Mouse (Mus musculus) limb, embryonic 15.5 days (tissue): Measurements from ENCODE around the gene Ap2m1. TPM values are rescaled to one million over a fixed set of nuclear protein-coding genes. Genes with fewer than 3 reads are reported as not detected.

Source experiments
- ATAC-seq: fragments of 200-750 bp; cut with Nextera tagmentation; 2 replicates; pipeline ENCODE4 v1.8.0; 2017; ENCODE audit warnings: low read depth, moderate TSS enrichment; ENCODE audit not compliant: insufficient number of reproducible peaks, low FRiP score, low TSS enrichment
- H3K27ac ChIP-seq: fragments of 300-500 bp; sonication (generic); 2 replicates; pipeline ENCODE4 v1.5.1; 2015; ENCODE audit warnings: moderate library complexity, mild to moderate bottlenecking, inconsistent platforms
- H3K27me3 ChIP-seq: fragments of 300-500 bp; sonication (generic); 2 replicates; pipeline ENCODE4 v1.6.1; 2015; ENCODE audit warnings: inconsistent platforms
- H3K36me3 ChIP-seq: fragments of 300-500 bp; sonication (generic); 2 replicates; pipeline ENCODE4 v1.6.1; 2015; ENCODE audit warnings: inconsistent platforms
- H3K4me1 ChIP-seq: fragments of 300-500 bp; sonication (generic); 2 replicates; pipeline ENCODE4 v1.6.1; 2015; ENCODE audit warnings: inconsistent platforms
- H3K4me2 ChIP-seq: fragments of 300-500 bp; sonication (generic); 2 replicates; pipeline ENCODE4 v1.6.1; 2015; ENCODE audit warnings: mild to moderate bottlenecking, inconsistent platforms
- H3K4me3 ChIP-seq: fragments of 300-500 bp; sonication (generic); 2 replicates; pipeline ENCODE4 v1.5.1; 2015; ENCODE audit warnings: mild to moderate bottlenecking, inconsistent platforms
- H3K9ac ChIP-seq: fragments of 300-500 bp; sonication (generic); 2 replicates; pipeline ENCODE4 v1.6.1; 2015; ENCODE audit warnings: inconsistent platforms
- H3K9me3 ChIP-seq: fragments of 300-500 bp; sonication (generic); 2 replicates; pipeline ENCODE4 v1.6.1; 2016; ENCODE audit warnings: inconsistent platforms
- WGBS: fragments of 180-500 bp; shearing (Covaris S2); methylation state at CpG from one replicate; pipeline ENCODE4 v1.1.7; 2015; 5-methylcytosine and 5-hydroxymethylcytosine counted together
- polyA plus RNA-seq: library from polyadenylated mRNA; unstranded; fragments of >200 nt; fragmentation: Nextera tagmentation; extraction: Ambion mirVana; gene quantifications from 2 replicates; pipeline ENCODE4 v1.2.1, GENCODE M21; 2015

Ap2m1 gene
- polyA plus RNA-seq, 1 experiment from 2014 or later, result 572 TPM

DNA sequence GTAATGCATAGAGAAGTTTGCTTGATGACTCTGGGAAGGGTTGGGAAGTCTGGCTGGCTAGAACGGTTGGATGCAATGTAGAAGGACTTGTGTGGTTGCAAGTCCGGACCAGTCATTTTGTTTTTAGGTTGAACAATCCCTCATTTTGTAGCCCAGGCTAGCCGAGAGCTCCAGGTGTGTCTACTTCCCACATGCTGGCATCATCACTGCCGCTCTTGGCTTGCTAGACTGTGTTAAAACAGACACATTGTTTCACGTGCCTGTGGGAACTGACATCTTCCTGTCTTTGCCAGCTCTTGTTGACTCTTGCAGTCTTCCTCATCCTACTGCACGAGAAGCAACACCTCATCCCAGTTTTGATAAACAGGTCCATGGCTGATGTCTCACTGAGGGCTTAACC, 19.7 kb downstream of the Ap2m1 start:
- Histone ChIP-seq H3K36me3 (peaks cover 84% of the 10 kb centered on the region), H3K9me3 (no peaks in the 10 kb centered on the region), H3K9ac (no peak overlapping the region), H3K4me1 (no peaks in the 10 kb centered on the region), H3K4me3 (no peak overlapping the region), H3K27ac (no peak overlapping the region), H3K27me3 (no peaks in the 10 kb centered on the region), H3K4me2 (no peak overlapping the region)
- WGBS, result 88% methylated on average over 6 of the region's 6 CpGs
- ATAC-seq, result no peak

DNA sequence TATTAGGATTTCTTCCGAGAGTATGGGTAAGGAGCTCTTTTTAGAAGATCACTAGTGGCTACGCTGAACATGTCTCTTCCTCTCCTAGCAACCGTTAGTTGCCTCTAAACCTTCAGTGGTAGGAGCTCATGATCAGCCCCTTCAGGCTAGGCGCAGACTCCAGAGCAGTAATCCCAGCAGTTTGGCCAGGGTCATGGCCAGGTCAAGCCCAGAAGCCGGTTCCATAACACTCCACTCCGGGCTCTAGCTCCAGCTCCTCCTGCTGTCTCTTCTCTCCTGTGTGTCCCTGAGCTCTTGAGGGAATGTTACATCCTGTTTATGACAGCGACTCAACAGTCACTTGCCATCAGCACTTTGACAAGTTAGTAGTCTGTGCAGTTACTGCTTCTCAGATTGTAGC, 22.1 kb downstream of the Ap2m1 start:
- H3K9ac ChIP-seq, result no peak overlapping the region
- WGBS, result 60% methylated on average over 7 of the region's 7 CpGs
- H3K27me3 ChIP-seq, result no peaks in the 10 kb centered on the region
- peaks cover 86% of the 10 kb centered on the region for H3K36me3 ChIP-seq
- H3K27ac ChIP-seq, result no peak overlapping the region
- no peak overlapping the region for H3K4me2 ChIP-seq
- no peak for ATAC-seq
- H3K4me3 ChIP-seq, result no peak overlapping the region
- no peaks in the 10 kb centered on the region for H3K9me3 ChIP-seq
- H3K4me1 ChIP-seq, result no peaks in the 10 kb centered on the region

DNA sequence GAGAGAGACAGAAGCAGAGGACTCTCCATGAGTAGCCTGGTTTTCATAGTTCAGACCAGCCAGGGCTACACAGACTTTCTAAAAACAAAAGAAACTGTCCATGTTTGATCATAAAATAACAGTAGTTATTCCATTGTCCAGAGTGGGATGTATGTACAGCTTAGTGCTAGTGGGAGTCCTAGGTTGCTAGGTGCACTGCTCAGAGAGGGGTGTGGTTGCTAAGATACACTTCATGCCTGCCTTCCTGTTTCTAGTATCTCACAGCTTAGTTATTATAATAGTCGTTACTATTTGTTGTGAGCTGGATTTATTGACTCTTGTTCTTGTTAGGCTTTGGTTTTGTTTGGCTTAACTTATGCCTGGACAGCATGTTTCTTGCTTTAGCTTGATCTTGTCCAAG, 29.8 kb downstream of the Ap2m1 start:
- no peaks in the 10 kb centered on the region for H3K4me1 ChIP-seq
- 74% methylated on average over 1 of the region's 1 CpGs for WGBS
- H3K27me3 ChIP-seq, result no peaks in the 10 kb centered on the region
- H3K9ac ChIP-seq, result no peak overlapping the region
- H3K4me3 ChIP-seq, result no peak overlapping the region
- H3K27ac ChIP-seq, result no peak overlapping the region
- H3K36me3 ChIP-seq, result peaks cover 31% of the 10 kb centered on the region
- H3K9me3 ChIP-seq, result no peaks in the 10 kb centered on the region
- H3K4me2 ChIP-seq, result no peak overlapping the region
- no peak for ATAC-seq

DNA sequence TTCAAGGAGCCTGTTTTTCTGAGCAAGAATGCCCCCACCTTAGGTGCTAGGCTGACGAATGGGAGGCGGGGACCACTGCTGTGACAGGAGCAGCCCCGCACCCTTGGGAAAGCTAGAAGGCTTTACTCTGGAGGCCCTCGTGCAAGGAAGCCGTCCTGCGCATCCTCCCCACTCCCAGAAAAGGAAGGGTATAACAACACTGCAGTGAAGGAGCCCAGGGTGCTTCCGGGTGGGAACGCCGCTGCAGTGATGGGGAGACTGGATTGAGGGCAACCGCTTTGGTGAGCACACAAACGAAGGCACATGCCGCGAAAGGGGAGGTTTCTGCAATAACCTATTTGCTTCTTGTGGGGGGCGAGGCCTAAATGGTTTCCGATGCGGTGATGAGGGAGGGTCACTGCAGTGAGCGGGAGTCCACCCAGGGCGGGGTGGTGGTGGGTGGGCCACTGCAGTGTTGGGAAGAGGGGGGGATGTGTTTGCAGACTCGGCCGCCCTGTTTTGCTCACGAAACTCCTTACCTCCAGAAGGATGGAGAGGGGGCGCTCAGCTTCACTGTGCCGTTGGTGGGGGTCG, 54.2 kb downstream of the Ap2m1 start, which contains the start of gene Vwa5b2:
Vwa5b2 (plus strand) TSS at position 106 of the 573 bp plus-strand sequence.
- H3K4me1 ChIP-seq, result peaks cover 23% of the 10 kb centered on the region
- peaks cover 61% of the 10 kb centered on the region for H3K27me3 ChIP-seq
- WGBS, result 2% methylated on average over 24 of the region's 24 CpGs
- peak within 1 kb of the TSS; percentile 94 for H3K4me2 ChIP-seq
- no peak within 1 kb of the TSS for H3K27ac ChIP-seq
- no peaks in the 10 kb centered on the region for H3K36me3 ChIP-seq
- H3K9me3 ChIP-seq, result no peaks in the 10 kb centered on the region
- peak within 1 kb of the TSS; percentile 21 for H3K9ac ChIP-seq
- peak; percentile 69 for ATAC-seq
- peak within 1 kb of the TSS; percentile 52 for H3K4me3 ChIP-seq

DNA sequence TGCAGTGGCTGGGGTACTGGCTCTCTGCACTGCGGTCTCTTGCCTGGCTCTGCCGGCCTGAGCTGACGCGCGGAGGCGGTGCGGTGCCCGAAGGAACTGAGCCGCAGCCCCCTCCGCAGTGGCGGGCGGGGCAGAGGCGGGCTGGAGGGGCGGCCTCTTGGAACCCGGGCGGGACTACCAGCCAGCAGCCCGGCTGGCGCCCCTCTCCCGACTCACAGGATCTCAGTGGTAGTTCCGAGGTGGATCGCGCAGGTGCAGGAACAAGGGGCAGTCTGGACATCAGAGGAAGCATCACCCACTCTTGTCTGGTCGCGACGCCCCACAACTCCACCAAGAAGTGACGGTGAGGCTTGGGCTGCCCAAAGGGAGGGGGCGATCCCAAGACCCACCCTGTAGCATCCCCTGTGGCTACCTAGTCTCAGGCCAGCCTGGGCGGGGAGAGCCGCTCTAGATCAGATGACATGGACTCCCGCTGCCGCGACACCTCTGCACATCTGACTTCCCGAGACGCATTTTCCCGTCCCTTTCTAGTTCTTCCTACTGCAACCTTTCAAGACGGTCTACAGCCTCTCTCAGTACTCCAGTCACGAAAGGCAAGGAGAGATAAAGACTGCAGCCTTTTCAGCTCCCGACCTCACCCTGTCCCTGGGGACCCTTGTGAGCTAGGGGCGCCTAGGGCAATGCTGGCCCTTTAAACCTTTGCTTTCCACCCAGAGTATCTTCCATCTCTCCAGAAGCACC, 54.8 kb downstream of the Ap2m1 start:
- Histone ChIP-seq H3K4me1 (peaks cover 23% of the 10 kb centered on the region), H3K4me3 (peak overlapping the region; percentile 52), H3K27ac (no peak overlapping the region), H3K27me3 (peaks cover 65% of the 10 kb centered on the region), H3K9me3 (no peaks in the 10 kb centered on the region), H3K9ac (peak overlapping the region; percentile 21), H3K4me2 (peak overlapping the region; percentile 94), H3K36me3 (no peaks in the 10 kb centered on the region)
- under 1% methylated on average over 37 of the region's 39 CpGs for WGBS
- ATAC-seq, result peak; percentile 57

DNA sequence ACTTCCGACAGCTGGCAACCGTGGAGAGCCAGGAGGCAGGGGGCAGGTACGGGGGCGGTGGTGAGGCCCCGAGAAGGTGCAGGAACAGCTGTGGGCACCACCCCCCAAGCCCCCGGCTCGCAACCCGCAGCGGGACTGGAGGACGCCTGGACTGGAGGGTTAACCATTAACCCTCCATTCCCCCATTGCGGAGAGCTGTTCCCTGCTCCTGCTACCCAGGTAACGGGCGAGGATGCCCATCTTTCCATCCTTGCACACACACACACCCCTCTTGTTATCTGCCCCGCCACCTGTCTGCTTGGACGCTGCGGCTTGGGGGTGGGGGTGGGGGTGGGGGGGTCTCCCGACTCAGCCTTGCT, 55.4 kb downstream of the Ap2m1 start:
- peaks cover 69% of the 10 kb centered on the region for H3K27me3 ChIP-seq

DNA sequence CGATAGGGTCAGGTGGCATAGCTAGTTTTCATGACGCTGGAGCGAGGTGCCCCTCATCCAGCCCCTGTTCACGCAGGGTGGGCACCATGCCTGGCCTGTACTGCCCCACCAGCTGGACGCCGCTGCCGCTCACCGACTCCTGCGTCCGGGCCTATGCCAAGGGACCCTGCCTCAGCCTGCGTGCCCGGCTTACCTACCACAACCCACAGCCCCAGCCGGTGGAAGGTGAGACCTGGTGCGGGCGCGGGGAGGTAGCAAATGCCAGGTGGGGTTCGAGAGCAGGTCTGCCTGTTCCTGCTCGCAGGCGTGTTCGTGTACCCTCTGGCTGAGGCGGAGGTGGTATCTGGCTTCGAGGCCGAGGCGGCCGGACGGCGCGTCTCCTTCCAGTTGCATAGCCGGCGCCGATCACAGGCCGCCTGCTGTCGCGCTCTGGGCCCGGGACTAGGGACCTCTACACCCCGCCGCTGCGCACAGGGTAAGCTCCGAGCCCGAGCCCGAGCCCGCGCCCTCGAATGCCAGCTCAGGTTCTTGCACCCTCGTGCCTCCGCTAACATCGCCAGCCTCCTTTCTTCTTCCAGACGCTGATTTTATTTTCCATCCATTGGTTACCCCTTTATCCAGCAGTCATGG, 55.9 kb downstream of the Ap2m1 start:
- Histone ChIP-seq H3K27ac (no peak overlapping the region), H3K4me3 (peak overlapping the region; percentile 52), H3K4me1 (peaks cover 23% of the 10 kb centered on the region), H3K4me2 (peak overlapping the region; percentile 94; the same call in 1 of the 2 replicates), H3K9ac (no peak overlapping the region), H3K9me3 (no peaks in the 10 kb centered on the region), H3K27me3 (peaks cover 74% of the 10 kb centered on the region), H3K36me3 (no peaks in the 10 kb centered on the region)
- no peak for ATAC-seq
- 3% methylated on average over 48 of the region's 48 CpGs for WGBS

More for the DNA sequence above, 55.4 kb downstream of the Ap2m1 start:
- no peak for ATAC-seq
- Histone ChIP-seq H3K9ac (no peak overlapping the region), H3K4me1 (peaks cover 23% of the 10 kb centered on the region), H3K4me2 (peak overlapping the region; percentile 94), H3K36me3 (no peaks in the 10 kb centered on the region), H3K27ac (no peak overlapping the region), H3K9me3 (no peaks in the 10 kb centered on the region), H3K4me3 (peak overlapping the region; percentile 52)
- WGBS, result 2% methylated on average over 17 of the region's 17 CpGs

Other genes with a start within 250 kb of the Ap2m1 start
- 88.4 and 99.6 TPM in 2 replicates for gene Parl, start 233.1 kb upstream of the Ap2m1 start, polyA plus RNA-seq
- gene Cyp2ab1, start 210.1 kb upstream of the Ap2m1 start, polyA plus RNA-seq, result 0.12 TPM in 2 replicates
- gene Abcc5, start 109.1 kb upstream of the Ap2m1 start, polyA plus RNA-seq, result 67.0 and 76.2 TPM in 2 replicates
- 88.4 and 93.5 TPM in 2 replicates for gene Eif2b5, start 36.7 kb upstream of the Ap2m1 start, polyA plus RNA-seq
- 20.9 and 22.0 TPM in 2 replicates for gene Dvl3, start 18.5 kb upstream of the Ap2m1 start, polyA plus RNA-seq
- gene Abcf3, start 13.1 kb downstream of the Ap2m1 start, polyA plus RNA-seq, result 60.0 and 60.3 TPM in 2 replicates
- gene Vwa5b2, start 54.0 kb downstream of the Ap2m1 start, polyA plus RNA-seq, result 0.55 and 0.60 TPM in 2 replicates
- gene Eef1akmt4, start 76.1 kb downstream of the Ap2m1 start, polyA plus RNA-seq, result 29.6 and 29.7 TPM in 2 replicates
- not detected in 2 replicates for gene Gm49333, start 76.1 kb downstream of the Ap2m1 start, polyA plus RNA-seq
- 33.6 and 38.4 TPM in 2 replicates for gene Alg3, start 76.3 kb downstream of the Ap2m1 start, polyA plus RNA-seq
- gene Camk2n2, start 85.8 kb downstream of the Ap2m1 start, polyA plus RNA-seq, result 1.1 and 1.2 TPM in 2 replicates
- 5.3 and 6.3 TPM in 2 replicates for gene Ece2, start 94.3 kb downstream of the Ap2m1 start, polyA plus RNA-seq
- 292 and 314 TPM in 2 replicates for gene Psmd2, start 116.2 kb downstream of the Ap2m1 start, polyA plus RNA-seq
- 161 and 175 TPM in 2 replicates for gene Eif4g1, start 132.8 kb downstream of the Ap2m1 start, polyA plus RNA-seq
- gene Fam131a, start 157.8 kb downstream of the Ap2m1 start, polyA plus RNA-seq, result 12.8 and 13.2 TPM in 2 replicates
- gene Polr2h, start 182.2 kb downstream of the Ap2m1 start, polyA plus RNA-seq, result 87.1 and 89.8 TPM in 2 replicates
- gene Clcn2, start 182.3 kb downstream of the Ap2m1 start, polyA plus RNA-seq, result 12.7 and 13.8 TPM in 2 replicates
- gene Chrd, start 197.6 kb downstream of the Ap2m1 start, polyA plus RNA-seq, result 12.2 and 12.8 TPM in 2 replicates
- gene Thpo, start 199.0 kb downstream of the Ap2m1 start, polyA plus RNA-seq, result 0.66 and 0.83 TPM in 2 replicates